Mouse (Mus musculus): ENCODE data around the gene Prr5l.

Gene Prr5l

GRCm38 (mm10) chr2:101822785-101823184 is 60.0 kb downstream of the Prr5l start:
- DNase-seq (ENCODE audit: low spot score in 2 of 2) = no peak

- DNase-seq (ENCODE audit: low spot score in 2 of 2) = no peak
These were observed 62.0 kb downstream of the Prr5l start for GRCm38 (mm10) chr2:101820816-101821215.

GRCm38 (mm10) chr2:101818986-101819764 is 63.7 kb downstream of the Prr5l start:
- no peak for DNase-seq (ENCODE audit: low spot score in 2 of 2)

GRCm38 (mm10) chr2:101816646-101817308 is 66.0 kb downstream of the Prr5l start:
- DNase-seq (ENCODE audit: low spot score in 2 of 2) = no peak

- DNase-seq (ENCODE audit: low spot score in 2 of 2) = no peak
These were observed 67.4 kb downstream of the Prr5l start for GRCm38 (mm10) chr2:101815250-101815934.

GRCm38 (mm10) chr2:101814272-101814625 is 68.6 kb downstream of the Prr5l start:
- DNase-seq (ENCODE audit: low spot score in 2 of 2) = no peak

- DNase-seq (ENCODE audit: low spot score in 2 of 2) = no peak
These were observed 69.1 kb downstream of the Prr5l start for GRCm38 (mm10) chr2:101813581-101814271.

GRCm38 (mm10) chr2:101811925-101812324 is 70.9 kb downstream of the Prr5l start:
- no peak for DNase-seq (ENCODE audit: low spot score in 2 of 2)

- DNase-seq (ENCODE audit: low spot score in 2 of 2) = no peak
These were observed 72.1 kb downstream of the Prr5l start for GRCm38 (mm10) chr2:101810774-101811173.

GRCm38 (mm10) chr2:101809640-101810305 is 73.1 kb downstream of the Prr5l start:
- no peak for DNase-seq (ENCODE audit: low spot score in 2 of 2)

GRCm38 (mm10) chr2:101807756-101808155 is 75.1 kb downstream of the Prr5l start:
- no peak for DNase-seq (ENCODE audit: low spot score in 2 of 2)

GRCm38 (mm10) chr2:101802240-101802639 is 80.6 kb downstream of the Prr5l start:
- no peak for DNase-seq (ENCODE audit: low spot score in 2 of 2)

GRCm38 (mm10) chr2:101797901-101798250 is 85.0 kb downstream of the Prr5l start:
- DNase-seq (ENCODE audit: low spot score in 2 of 2) = no peak

GRCm38 (mm10) chr2:101797166-101797900 is 85.5 kb downstream of the Prr5l start:
- no peak for DNase-seq (ENCODE audit: low spot score in 2 of 2)

- DNase-seq (ENCODE audit: low spot score in 2 of 2) = peak; percentile 6 to 26
These were observed 86.3 kb downstream of the Prr5l start for GRCm38 (mm10) chr2:101796287-101797115.

- no peak for DNase-seq (ENCODE audit: low spot score in 2 of 2)
These were observed 90.7 kb downstream of the Prr5l start for GRCm38 (mm10) chr2:101792130-101792529.

GRCm38 (mm10) chr2:101783255-101783654 is 99.6 kb downstream of the Prr5l start:
- DNase-seq (ENCODE audit: low spot score in 2 of 2) = no peak

- no peak for DNase-seq (ENCODE audit: low spot score in 2 of 2)
These were observed 101.5 kb downstream of the Prr5l start for GRCm38 (mm10) chr2:101781357-101781777.

GRCm38 (mm10) chr2:101778080-101778479 is 104.7 kb downstream of the Prr5l start:
- DNase-seq (ENCODE audit: low spot score in 2 of 2) = no peak

- no peak for DNase-seq (ENCODE audit: low spot score in 2 of 2)
These were observed 119.3 kb downstream of the Prr5l start for GRCm38 (mm10) chr2:101763503-101763902.

Data from right cerebral cortex, postnatal 36 days (tissue).